Mouse (Mus musculus) forebrain, embryonic 15.5 days (tissue): ENCODE data around the gene Shisa8. TPM values are rescaled to one million over a fixed set of nuclear protein-coding genes. Genes with fewer than 3 reads are reported as not detected.

Source experiments
- ATAC-seq: fragments of 200-750 bp; cut with Nextera tagmentation; replicated peaks from 2 replicates; pipeline ENCODE4 v1.8.0; 2017; ENCODE audit warnings: mild to moderate bottlenecking, moderate TSS enrichment, moderate library complexity
- H3K27ac ChIP-seq: fragments of 300-500 bp; sonication (generic); replicated peaks from 2 replicates; pipeline ENCODE4 v1.5.1; 2015; ENCODE audit warnings: mild to moderate bottlenecking, inconsistent platforms
- H3K27me3 ChIP-seq: fragments of 300-500 bp; sonication (generic); 2 replicates; pipeline ENCODE4 v1.6.1; 2015; ENCODE audit warnings: inconsistent platforms
- H3K36me3 ChIP-seq: fragments of 300-500 bp; sonication (generic); 2 replicates; pipeline ENCODE4 v1.6.1; 2015; ENCODE audit warnings: mild to moderate bottlenecking, inconsistent platforms
- H3K4me1 ChIP-seq: fragments of 300-500 bp; sonication (generic); 2 replicates; pipeline ENCODE4 v1.6.1; 2015; ENCODE audit warnings: inconsistent platforms
- H3K4me2 ChIP-seq: fragments of 300-500 bp; sonication (generic); replicated peaks from 2 replicates; pipeline ENCODE4 v1.6.1; 2015; ENCODE audit warnings: mild to moderate bottlenecking, inconsistent platforms
- H3K4me3 ChIP-seq: fragments of 300-500 bp; sonication (generic); 2 replicates; pipeline ENCODE4 v1.5.1; 2015; ENCODE audit warnings: mild to moderate bottlenecking, inconsistent platforms
- H3K9ac ChIP-seq: fragments of 300-500 bp; sonication (generic); replicated peaks from 2 replicates; pipeline ENCODE4 v1.6.1; 2015; ENCODE audit warnings: mild to moderate bottlenecking, inconsistent platforms
- H3K9me3 ChIP-seq: fragments of 300-500 bp; sonication (generic); 2 replicates; pipeline ENCODE4 v1.6.1; 2016; ENCODE audit warnings: inconsistent platforms
- WGBS: fragments of 180-500 bp; shearing (Covaris S2); methylation state at CpG from one replicate; pipeline ENCODE4 v1.1.7; 2015; ENCODE audit warnings: mixed read lengths; 5-methylcytosine and 5-hydroxymethylcytosine counted together
- polyA plus RNA-seq: library from polyadenylated mRNA; unstranded; fragments of >200 nt; fragmentation: Nextera tagmentation; extraction: Ambion mirVana; gene quantifications from 2 replicates; pipeline ENCODE4 v1.2.1, GENCODE M21; 2015

Shisa8 gene
- polyA plus RNA-seq, 1 experiment from 2014 or later, result 0.69 TPM

- no peak overlapping the region for H3K9ac ChIP-seq
- H3K4me1 ChIP-seq, result no peaks in the 10 kb centered on the region
- H3K4me3 ChIP-seq, result no peak overlapping the region
- no peaks in the 10 kb centered on the region for H3K27me3 ChIP-seq
- ATAC-seq, result no peak
- WGBS, result 88% methylated on average over 7 of the region's 7 CpGs
- no peak overlapping the region for H3K27ac ChIP-seq
- H3K9me3 ChIP-seq, result no peaks in the 10 kb centered on the region
- H3K4me2 ChIP-seq, result no peak overlapping the region
- H3K36me3 ChIP-seq, result peaks cover 96% of the 10 kb centered on the region
These were observed 14.3 kb downstream of the Shisa8 start for GRCm38 (mm10) chr15:82198342-82198741.

- Histone ChIP-seq H3K9me3 (no peaks in the 10 kb centered on the region), H3K4me1 (no peaks in the 10 kb centered on the region), H3K9ac (no peak overlapping the region), H3K4me2 (no peak overlapping the region), H3K36me3 (peaks cover 96% of the 10 kb centered on the region), H3K27ac (no peak overlapping the region), H3K27me3 (no peaks in the 10 kb centered on the region), H3K4me3 (no peak overlapping the region)
- 91% methylated on average over 11 of the region's 11 CpGs for WGBS
- no peak for ATAC-seq
These were observed 14.7 kb downstream of the Shisa8 start for GRCm38 (mm10) chr15:82197937-82198336.

GRCm38 (mm10) chr15:82197246-82197750, 15.3 kb downstream of the Shisa8 start:
- WGBS, result 93% methylated on average over 10 of the region's 10 CpGs

GRCm38 (mm10) chr15:82196300-82196699, 16.3 kb downstream of the Shisa8 start:
- H3K9ac ChIP-seq, result no peak overlapping the region
- peaks cover 98% of the 10 kb centered on the region for H3K36me3 ChIP-seq
- WGBS, result 86% methylated on average over 12 of the region's 12 CpGs
- ATAC-seq, result no peak
- H3K4me2 ChIP-seq, result no peak overlapping the region
- no peaks in the 10 kb centered on the region for H3K4me1 ChIP-seq
- H3K4me3 ChIP-seq, result no peak overlapping the region
- H3K27ac ChIP-seq, result no peak overlapping the region
- no peaks in the 10 kb centered on the region for H3K9me3 ChIP-seq
- no peaks in the 10 kb centered on the region for H3K27me3 ChIP-seq

More at GRCm38 (mm10) chr15:82197246-82197750, 15.3 kb downstream of the Shisa8 start:
- H3K4me3 ChIP-seq, result no peak overlapping the region
- H3K9ac ChIP-seq, result no peak overlapping the region
- no peaks in the 10 kb centered on the region for H3K9me3 ChIP-seq
- no peak overlapping the region for H3K4me2 ChIP-seq
- no peaks in the 10 kb centered on the region for H3K27me3 ChIP-seq
- H3K27ac ChIP-seq, result no peak overlapping the region
- ATAC-seq, result no peak
- H3K4me1 ChIP-seq, result no peaks in the 10 kb centered on the region
- peaks cover 98% of the 10 kb centered on the region for H3K36me3 ChIP-seq

GRCm38 (mm10) chr15:82192617-82193016, 20.0 kb downstream of the Shisa8 start:
- peaks cover 90% of the 10 kb centered on the region for H3K36me3 ChIP-seq
- no peak overlapping the region for H3K4me2 ChIP-seq
- H3K9me3 ChIP-seq, result no peaks in the 10 kb centered on the region
- no peak overlapping the region for H3K9ac ChIP-seq
- no peak overlapping the region for H3K4me3 ChIP-seq
- WGBS, result 79% methylated on average over 8 of the region's 8 CpGs
- no peaks in the 10 kb centered on the region for H3K4me1 ChIP-seq
- H3K27ac ChIP-seq, result no peak overlapping the region
- no peaks in the 10 kb centered on the region for H3K27me3 ChIP-seq
- ATAC-seq, result no peak

- WGBS, result 83% methylated on average over 10 of the region's 10 CpGs
- Histone ChIP-seq H3K27me3 (no peaks in the 10 kb centered on the region), H3K9me3 (no peaks in the 10 kb centered on the region), H3K36me3 (peaks cover 89% of the 10 kb centered on the region), H3K4me2 (no peak overlapping the region), H3K9ac (no peak overlapping the region), H3K27ac (no peak overlapping the region), H3K4me3 (no peak overlapping the region), H3K4me1 (no peaks in the 10 kb centered on the region)
- ATAC-seq, result no peak
These were observed 24.0 kb downstream of the Shisa8 start for GRCm38 (mm10) chr15:82188481-82189240.

- no peaks in the 10 kb centered on the region for H3K27me3 ChIP-seq
- ATAC-seq, result no peak
- no peak overlapping the region for H3K27ac ChIP-seq
- peaks cover 89% of the 10 kb centered on the region for H3K36me3 ChIP-seq
- H3K9ac ChIP-seq, result no peak overlapping the region
- WGBS, result 89% methylated on average over 1 of the region's 1 CpGs
- no peak overlapping the region for H3K4me3 ChIP-seq
- no peak overlapping the region for H3K4me2 ChIP-seq
- H3K4me1 ChIP-seq, result no peaks in the 10 kb centered on the region
- H3K9me3 ChIP-seq, result no peaks in the 10 kb centered on the region
These were observed 24.7 kb downstream of the Shisa8 start for GRCm38 (mm10) chr15:82187924-82188323.

- Histone ChIP-seq H3K9me3 (no peaks in the 10 kb centered on the region), H3K4me2 (no peak overlapping the region), H3K4me1 (no peaks in the 10 kb centered on the region), H3K27me3 (no peaks in the 10 kb centered on the region), H3K9ac (no peak overlapping the region), H3K4me3 (no peak overlapping the region), H3K36me3 (peaks cover 89% of the 10 kb centered on the region), H3K27ac (no peak overlapping the region)
- 88% methylated on average over 4 of the region's 4 CpGs for WGBS
- ATAC-seq, result no peak
These were observed 25.2 kb downstream of the Shisa8 start for GRCm38 (mm10) chr15:82187401-82187800.

GRCm38 (mm10) chr15:82186931-82187330, 25.7 kb downstream of the Shisa8 start:
- H3K36me3 ChIP-seq, result peaks cover 89% of the 10 kb centered on the region
- no peaks in the 10 kb centered on the region for H3K27me3 ChIP-seq
- no peaks in the 10 kb centered on the region for H3K9me3 ChIP-seq
- H3K27ac ChIP-seq, result no peak overlapping the region
- H3K4me2 ChIP-seq, result no peak overlapping the region
- H3K9ac ChIP-seq, result no peak overlapping the region
- no peak overlapping the region for H3K4me3 ChIP-seq
- no peaks in the 10 kb centered on the region for H3K4me1 ChIP-seq
- no peak for ATAC-seq
- 90% methylated on average over 5 of the region's 5 CpGs for WGBS

GRCm38 (mm10) chr15:82186131-82186530, 26.5 kb downstream of the Shisa8 start:
- Histone ChIP-seq H3K4me2 (no peak overlapping the region), H3K4me3 (no peak overlapping the region), H3K27ac (no peak overlapping the region), H3K9me3 (no peaks in the 10 kb centered on the region), H3K36me3 (peaks cover 89% of the 10 kb centered on the region), H3K4me1 (no peaks in the 10 kb centered on the region), H3K9ac (no peak overlapping the region), H3K27me3 (no peaks in the 10 kb centered on the region)
- no peak for ATAC-seq
- 88% methylated on average over 14 of the region's 14 CpGs for WGBS

GRCm38 (mm10) chr15:82185062-82185783, 27.4 kb downstream of the Shisa8 start:
- Histone ChIP-seq H3K9ac (no peak overlapping the region), H3K4me2 (no peak overlapping the region), H3K36me3 (peaks cover 96% of the 10 kb centered on the region), H3K27me3 (no peaks in the 10 kb centered on the region), H3K4me3 (no peak overlapping the region), H3K27ac (no peak overlapping the region), H3K9me3 (no peaks in the 10 kb centered on the region), H3K4me1 (no peaks in the 10 kb centered on the region)
- 89% methylated on average over 14 of the region's 14 CpGs for WGBS
- no peak for ATAC-seq

GRCm38 (mm10) chr15:82184656-82185055, 28.0 kb downstream of the Shisa8 start:
- H3K9me3 ChIP-seq, result no peaks in the 10 kb centered on the region
- ATAC-seq, result no peak
- H3K36me3 ChIP-seq, result peaks cover 99% of the 10 kb centered on the region
- H3K4me1 ChIP-seq, result no peaks in the 10 kb centered on the region
- H3K27ac ChIP-seq, result no peak overlapping the region
- WGBS, result 93% methylated on average over 10 of the region's 10 CpGs
- H3K4me2 ChIP-seq, result no peak overlapping the region
- no peaks in the 10 kb centered on the region for H3K27me3 ChIP-seq
- H3K4me3 ChIP-seq, result no peak overlapping the region
- no peak overlapping the region for H3K9ac ChIP-seq
